Mouse (Mus musculus): Measurements from ENCODE around the gene Ube2t.

The Ube2t gene

GRCm38 (mm10) chr1:134962053-134962803 lies at the start of gene Ube2t:
Ube2t (plus strand) TSS chr1:134962565.
- peak; percentile 97 for DNase-seq (ENCODE audit: extremely low read depth, insufficient read length, low spot score)

GRCm38 (mm10) chr1:134913535-134913934 lies 48.8 kb upstream of the Ube2t start:
- DNase-seq (ENCODE audit: extremely low read depth, insufficient read length, low spot score) = peak; percentile 67

GRCm38 (mm10) chr1:134915421-134915820 lies 46.9 kb upstream of the Ube2t start:
- no peak for DNase-seq (ENCODE audit: extremely low read depth, insufficient read length, low spot score)

GRCm38 (mm10) chr1:134919010-134919409 lies 43.4 kb upstream of the Ube2t start:
- no peak for DNase-seq (ENCODE audit: extremely low read depth, insufficient read length, low spot score)

GRCm38 (mm10) chr1:134932431-134932830 lies 29.9 kb upstream of the Ube2t start:
- DNase-seq (ENCODE audit: extremely low read depth, insufficient read length, low spot score) = no peak

GRCm38 (mm10) chr1:134936335-134936734 lies 26.0 kb upstream of the Ube2t start:
- DNase-seq (ENCODE audit: extremely low read depth, insufficient read length, low spot score) = no peak

- no peak for DNase-seq (ENCODE audit: extremely low read depth, insufficient read length, low spot score)
Measured at GRCm38 (mm10) chr1:134938233-134938632, 24.1 kb upstream of the Ube2t start.

GRCm38 (mm10) chr1:134940863-134941262 lies 21.5 kb upstream of the Ube2t start:
- no peak for DNase-seq (ENCODE audit: extremely low read depth, insufficient read length, low spot score)

- no peak for DNase-seq (ENCODE audit: extremely low read depth, insufficient read length, low spot score)
Measured at GRCm38 (mm10) chr1:134942898-134943297, 19.5 kb upstream of the Ube2t start.

GRCm38 (mm10) chr1:134947590-134947989 lies 14.8 kb upstream of the Ube2t start:
- no peak for DNase-seq (ENCODE audit: extremely low read depth, insufficient read length, low spot score)

GRCm38 (mm10) chr1:134949946-134950345 lies 12.4 kb upstream of the Ube2t start:
- no peak for DNase-seq (ENCODE audit: extremely low read depth, insufficient read length, low spot score)

GRCm38 (mm10) chr1:134955050-134955636 lies 7.2 kb upstream of the Ube2t start:
- no peak for DNase-seq (ENCODE audit: extremely low read depth, insufficient read length, low spot score)

- peak; percentile 92 for DNase-seq (ENCODE audit: extremely low read depth, insufficient read length, low spot score)
Measured at GRCm38 (mm10) chr1:134955637-134956176, 6.7 kb upstream of the Ube2t start, which contains the start of gene Ppp1r12b. Ppp1r12b (minus strand) TSS chr1:134955942.

GRCm38 (mm10) chr1:134960634-134961033 lies 1.7 kb upstream of the Ube2t start:
- DNase-seq (ENCODE audit: extremely low read depth, insufficient read length, low spot score) = no peak

- DNase-seq (ENCODE audit: extremely low read depth, insufficient read length, low spot score) = no peak
Measured at GRCm38 (mm10) chr1:134962821-134963220, 456 bp downstream of the Ube2t start.

GRCm38 (mm10) chr1:134965430-134965829 lies 3.1 kb downstream of the Ube2t start:
- DNase-seq (ENCODE audit: extremely low read depth, insufficient read length, low spot score) = no peak

GRCm38 (mm10) chr1:134972920-134973319 lies 10.6 kb downstream of the Ube2t start:
- no peak for DNase-seq (ENCODE audit: extremely low read depth, insufficient read length, low spot score)

- DNase-seq (ENCODE audit: extremely low read depth, insufficient read length, low spot score) = no peak
Measured at GRCm38 (mm10) chr1:134987173-134987961, 25.0 kb downstream of the Ube2t start.

- DNase-seq (ENCODE audit: extremely low read depth, insufficient read length, low spot score) = no peak
Measured at GRCm38 (mm10) chr1:134987962-134988341, 25.6 kb downstream of the Ube2t start.

- no peak for DNase-seq (ENCODE audit: extremely low read depth, insufficient read length, low spot score)
Measured at GRCm38 (mm10) chr1:134989372-134989771, 27.0 kb downstream of the Ube2t start.

- DNase-seq (ENCODE audit: extremely low read depth, insufficient read length, low spot score) = no peak
Measured at GRCm38 (mm10) chr1:134992046-134992645, 29.8 kb downstream of the Ube2t start.

Data from 3134 (cell line).